Mouse (Mus musculus) monocyte, adult 5-6 weeks (primary cell): ENCODE data around the gene Mpnd. TPM values are rescaled to one million over a fixed set of nuclear protein-coding genes. Genes with fewer than 3 reads are reported as not detected.
A peak's percentile ranks its signal among the peaks of the same experiment; 100 is the strongest.
"Not testable (repeated sequence)": the region's sequence is repeated elsewhere in the genome, so short reads cannot be mapped to it uniquely, and the experiment has no call there.

Source experiments
- ATAC-seq: fragments of 153-309, 156-312 bp; replicated peaks from 2 replicates; pipeline ENCODE4 v1.8.0; 2017; ENCODE audit warnings: mild to moderate bottlenecking; ENCODE audit not compliant: low TSS enrichment, insufficient number of reproducible peaks, severe bottlenecking, poor library complexity, low FRiP score
- total RNA-seq: library from RNA; stranded (forward); fragments of 200-1000, 200-491, 200-594 nt; gene quantifications from 3 replicates; pipeline ENCODE4 v1.2.3, GENCODE M21; 2017

The Mpnd gene
- total RNA-seq, 1 experiment from 2014 or later: 106 TPM

GRCm38 (mm10) chr17:56032127-56032733, 26.7 kb downstream of the Mpnd start:
- ATAC-seq: no peak

- ATAC-seq: no peak; the same call in 1 of the 2 replicates
These were observed 27.3 kb downstream of the Mpnd start for GRCm38 (mm10) chr17:56032831-56033230.

- ATAC-seq: no peak
These were observed 28.7 kb downstream of the Mpnd start for GRCm38 (mm10) chr17:56034040-56034725.

GRCm38 (mm10) chr17:56034726-56035100, 29.2 kb downstream of the Mpnd start:
- ATAC-seq: no peak

- ATAC-seq: no peak
These were observed 29.7 kb downstream of the Mpnd start for GRCm38 (mm10) chr17:56035216-56035615.

GRCm38 (mm10) chr17:56036176-56036900, 30.8 kb downstream of the Mpnd start, which contains the start of gene Sh3gl1:
Sh3gl1 (minus strand) TSS chr17:56036635.
- peak; percentile 85 for ATAC-seq

GRCm38 (mm10) chr17:56036901-56037287, 31.4 kb downstream of the Mpnd start:
- no peak for ATAC-seq

- no peak for ATAC-seq
These were observed 33.2 kb downstream of the Mpnd start for GRCm38 (mm10) chr17:56038583-56039261.

- ATAC-seq: no peak
These were observed 33.8 kb downstream of the Mpnd start for GRCm38 (mm10) chr17:56039345-56039744.

- ATAC-seq: peak; percentile 68
These were observed 34.7 kb downstream of the Mpnd start, which contains the start of gene Chaf1a for GRCm38 (mm10) chr17:56040030-56040856. Chaf1a (plus strand) TSS chr17:56040439.

GRCm38 (mm10) chr17:56040857-56041163, 35.3 kb downstream of the Mpnd start:
- no peak for ATAC-seq

- ATAC-seq: no peak
These were observed 45.9 kb downstream of the Mpnd start for GRCm38 (mm10) chr17:56051369-56051768.

GRCm38 (mm10) chr17:56054938-56055337, 49.4 kb downstream of the Mpnd start:
- no peak for ATAC-seq

- ATAC-seq: no peak
These were observed 50.6 kb downstream of the Mpnd start for GRCm38 (mm10) chr17:56055945-56056678.

GRCm38 (mm10) chr17:56057381-56058120, 52.0 kb downstream of the Mpnd start:
- no peak for ATAC-seq

- ATAC-seq: no peak
These were observed 56.6 kb downstream of the Mpnd start for GRCm38 (mm10) chr17:56062081-56062480.

GRCm38 (mm10) chr17:56065715-56066114, 60.2 kb downstream of the Mpnd start:
- not testable (repeated sequence) for ATAC-seq
